Mouse (Mus musculus) embryo, embryonic 9.5 days (tissue): ENCODE results near the gene Slc24a4.

ENCODE experiments used
- DNase-seq: peaks from one replicate; pipeline ENCODE4 v3.0.0-alpha.2; 2017; ENCODE audit errors: extremely low spot score

Slc24a4 gene

DNA sequence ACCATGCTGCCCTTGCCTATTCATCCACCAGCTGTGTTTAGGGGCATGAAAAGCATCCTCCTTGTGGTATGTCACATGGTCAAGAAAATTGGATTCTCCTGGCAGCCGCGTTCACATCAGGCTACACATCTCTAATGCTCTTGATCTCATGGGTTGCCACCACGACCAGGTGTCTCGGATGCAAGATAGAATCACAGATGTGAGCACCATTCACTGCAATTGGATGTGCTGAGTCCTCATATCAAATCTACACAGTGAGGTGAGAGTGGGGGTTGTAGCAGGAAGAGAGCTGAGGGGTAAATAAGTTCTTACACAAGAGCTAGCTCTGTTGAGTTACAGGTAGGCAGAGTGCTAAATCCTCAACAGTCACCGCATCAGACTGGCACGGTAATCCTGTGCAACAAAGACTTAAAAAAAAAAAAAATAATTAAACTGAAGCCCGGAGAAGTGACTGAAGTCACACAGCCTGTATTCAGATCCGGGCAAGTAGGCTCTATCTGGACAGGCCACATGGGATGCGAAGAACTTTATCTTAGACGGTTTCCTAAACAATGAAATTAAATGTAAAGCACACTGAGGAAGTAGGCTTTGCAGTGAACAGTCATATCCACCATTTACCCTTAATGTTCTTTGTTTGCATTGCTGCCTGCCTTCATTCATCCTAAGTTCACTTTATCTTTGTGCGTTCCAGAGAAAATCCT, 180.7 kb downstream of the Slc24a4 start:
- no peak for DNase-seq

DNA sequence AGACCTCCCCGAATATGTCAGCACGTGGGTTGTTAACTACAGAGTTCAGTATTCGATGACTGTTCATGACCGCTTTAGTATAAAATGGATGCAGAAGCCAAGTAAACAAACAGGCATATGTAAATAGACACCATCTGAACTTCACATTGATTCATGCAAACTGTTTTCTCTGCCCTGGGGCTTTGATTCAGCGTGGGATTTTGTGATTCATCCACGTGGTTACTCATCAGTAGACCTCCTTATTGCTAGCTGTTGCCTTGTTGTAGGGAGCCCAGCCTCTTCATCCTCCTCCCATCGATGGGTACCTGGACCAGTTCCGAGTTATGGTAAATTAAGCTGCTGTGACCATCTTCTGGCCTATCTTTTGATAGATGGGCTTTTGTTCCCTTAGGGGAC, 181.3 kb downstream of the Slc24a4 start:
- DNase-seq: no peak

DNA sequence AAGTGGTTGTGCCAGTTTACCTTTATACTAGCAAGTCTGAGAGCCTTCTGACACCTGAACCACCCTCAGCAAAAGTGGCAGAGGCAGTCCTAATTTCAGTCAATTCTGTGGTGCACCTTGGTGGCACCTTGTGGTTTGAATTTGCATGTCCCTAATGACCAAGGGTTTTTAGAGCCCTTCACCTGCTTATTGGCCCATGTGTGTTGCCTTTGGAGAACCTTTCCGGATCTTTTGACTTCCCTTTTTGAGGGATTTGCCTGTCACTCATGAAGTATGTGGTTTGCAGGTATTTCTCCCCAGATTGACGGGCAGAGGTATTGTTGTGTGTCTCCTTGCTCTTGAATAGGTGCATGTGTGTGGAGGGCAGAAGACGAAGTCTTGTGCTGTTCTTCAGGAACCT, 181.7 kb downstream of the Slc24a4 start:
- DNase-seq: no peak

DNA sequence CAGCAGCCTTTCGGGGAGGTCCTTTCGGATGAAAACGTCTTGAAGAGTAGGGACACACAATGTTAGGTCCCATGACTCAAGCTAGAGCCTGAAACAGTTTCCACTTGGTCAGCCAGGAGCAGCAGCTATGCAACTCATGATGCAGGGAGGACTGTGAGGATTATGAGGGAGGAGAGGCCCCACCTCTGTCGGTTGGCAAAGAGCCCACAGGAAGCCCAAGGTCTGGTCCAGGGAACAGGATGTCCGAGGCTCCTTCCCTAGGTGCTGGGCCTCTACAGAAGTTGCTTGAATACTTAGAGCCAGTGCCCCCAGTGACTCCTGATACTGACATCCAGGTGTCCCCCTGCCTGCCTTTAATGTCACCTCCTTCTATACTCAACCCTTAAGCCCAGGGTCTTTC, 182.9 kb downstream of the Slc24a4 start:
- no peak for DNase-seq
